Mouse (Mus musculus) embryonic fibroblast, embryonic 13.5 days (primary cell): ENCODE measurements around the gene Klc2.

ENCODE experiments used
- CTCF ChIP-seq: IDR thresholded peaks from 2 replicates; pipeline ENCODE4 v1.5.1; 2011; ENCODE audit warnings: mild to moderate bottlenecking, control low read depth, low read length, moderate library complexity, borderline replicate concordance; ENCODE audit not compliant: insufficient read depth
- POLR2A ChIP-seq: IDR thresholded peaks from 2 replicates; pipeline ENCODE4 v1.6.1; 2011; ENCODE audit warnings: low read depth, mild to moderate bottlenecking, control low read depth, low read length, moderate library complexity

GRCm38 (mm10) chr19:5167477-5167876, 49.1 kb upstream of the Klc2 start:
- no peak for TF ChIP-seq POLR2A
- TF ChIP-seq CTCF, result no peak
